Mouse (Mus musculus): ENCODE results near the gene Ybx2.
"Not testable (repeated sequence)": the region's sequence is repeated elsewhere in the genome, so short reads cannot be mapped to it uniquely, and the experiment has no call there.

The Ybx2 gene

DNA sequence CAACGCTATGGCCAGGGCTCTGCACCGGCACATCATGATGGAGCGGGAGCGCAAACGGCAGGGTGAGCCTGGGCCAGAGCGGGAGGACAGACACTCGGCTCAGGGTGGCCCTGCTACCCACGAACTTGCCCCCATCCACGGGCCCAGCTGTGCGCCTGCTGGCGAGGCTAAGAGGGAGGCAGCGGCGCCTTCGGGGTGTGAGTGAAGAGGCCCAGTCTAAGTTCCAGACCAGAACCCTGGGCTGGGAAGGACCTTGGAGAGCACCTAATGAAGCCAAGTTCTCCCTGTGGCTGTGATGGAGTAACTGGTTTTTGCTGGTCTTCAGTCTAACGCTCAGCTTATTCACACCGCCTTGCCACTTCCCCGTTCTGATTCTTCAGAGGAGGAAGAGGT is 21.2 kb upstream of the Ybx2 start:
- DNase-seq (ENCODE audit: extremely low spot score, low read depth, low spot score): no peak

DNA sequence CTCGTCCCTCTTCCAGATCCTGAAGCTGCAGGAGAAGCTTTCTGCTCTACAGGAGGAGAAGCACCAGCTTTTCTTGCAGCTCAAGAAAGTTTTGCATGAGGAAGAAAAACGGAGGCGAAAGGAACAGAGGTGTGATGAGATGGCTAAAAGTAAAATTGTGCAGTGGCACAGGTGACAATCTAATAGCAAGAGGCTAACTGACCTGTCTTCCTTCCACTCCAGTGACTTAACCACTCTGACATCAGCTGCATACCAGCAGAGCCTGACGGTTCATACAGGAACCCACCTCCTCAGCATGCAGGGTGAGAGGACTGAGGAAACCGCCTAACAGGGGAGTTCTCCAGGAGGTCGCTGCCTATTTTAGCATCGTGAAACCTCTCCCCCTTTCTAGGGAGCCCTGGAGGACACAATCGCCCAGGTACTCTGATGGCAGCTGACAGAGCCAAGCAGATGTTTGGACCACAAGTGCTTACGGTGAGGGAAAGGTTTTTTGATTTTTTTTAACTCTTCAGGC is 20.6 kb upstream of the Ybx2 start:
- no peak for DNase-seq (ENCODE audit: extremely low spot score, low read depth, low spot score)

DNA sequence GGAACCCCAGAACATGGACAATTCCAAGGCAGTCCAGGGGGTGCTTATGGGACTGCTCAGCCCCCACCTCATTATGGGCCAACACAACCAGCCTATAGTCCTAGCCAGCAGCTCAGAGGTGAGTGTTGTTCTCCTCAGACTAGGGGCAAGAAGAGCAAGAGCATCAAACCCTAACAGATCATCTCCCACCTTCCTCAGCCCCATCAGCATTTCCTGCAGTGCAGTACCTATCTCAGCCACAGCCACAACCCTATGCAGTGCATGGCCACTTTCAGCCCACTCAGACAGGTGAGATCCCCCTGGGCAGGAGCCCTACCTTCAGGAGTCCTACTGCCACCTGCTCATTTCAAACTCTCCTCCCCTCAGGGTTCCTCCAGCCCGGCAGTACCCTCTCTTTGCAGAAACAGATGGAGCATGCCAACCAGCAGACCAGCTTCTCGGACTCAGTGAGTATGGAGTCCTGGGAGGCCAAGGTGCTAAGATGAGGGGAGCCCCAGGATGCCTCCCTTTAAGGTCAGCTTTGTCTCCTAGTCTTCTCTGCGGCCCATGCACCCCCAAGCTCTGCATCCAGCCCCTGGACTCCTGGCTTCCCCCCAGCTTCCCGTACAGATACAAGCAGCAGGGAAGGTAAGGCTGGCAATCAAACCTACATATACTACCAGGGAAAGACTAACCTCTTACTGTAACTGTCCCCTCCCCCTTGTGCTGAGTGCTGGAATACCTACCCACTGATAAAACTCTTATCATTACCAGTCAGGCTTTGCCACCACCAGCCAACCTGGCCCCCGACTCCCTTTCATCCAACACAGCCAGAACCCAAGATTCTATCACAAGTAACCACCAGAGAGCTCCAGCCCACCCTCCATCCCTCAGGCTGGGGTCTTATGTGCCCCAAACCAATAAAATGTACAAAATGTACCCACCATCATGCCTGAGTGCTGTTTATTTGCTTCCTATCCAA is 19.6 kb upstream of the Ybx2 start:
- no peak for DNase-seq (ENCODE audit: extremely low spot score, low read depth, low spot score)

DNA sequence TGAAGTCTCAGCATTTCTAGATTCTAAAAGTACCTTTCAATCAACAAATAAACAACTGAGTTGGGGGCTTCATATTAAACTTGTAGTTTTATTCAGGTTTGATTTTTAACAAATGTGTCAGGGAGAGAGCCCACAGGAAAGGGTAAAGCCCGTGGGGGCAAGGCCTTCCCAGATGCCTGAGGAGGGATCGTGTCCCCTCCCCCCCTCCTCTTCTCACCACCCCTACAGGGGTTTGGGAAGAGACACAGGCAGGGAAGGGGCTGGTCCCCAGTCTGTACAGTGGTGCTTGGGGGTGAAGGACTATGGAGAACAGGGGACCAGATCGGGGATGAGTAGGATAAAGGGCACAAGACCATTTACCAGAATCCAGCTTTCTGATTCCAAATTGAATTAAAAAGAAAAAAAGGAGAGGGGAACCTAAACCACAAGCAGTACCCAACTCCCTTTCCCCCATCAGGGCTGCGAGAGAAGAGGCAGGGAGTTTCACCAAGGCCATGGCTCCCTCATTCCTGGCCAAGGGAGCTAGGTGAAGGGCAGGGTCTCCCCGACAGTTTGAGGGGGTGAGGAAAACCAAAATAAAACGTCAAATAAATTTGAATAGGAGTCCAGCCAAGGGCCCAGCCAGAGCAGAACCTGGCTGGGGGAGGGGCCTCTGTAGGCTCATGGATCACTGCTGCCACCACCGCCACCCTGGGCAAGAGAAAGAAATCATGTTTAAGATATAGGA is 18.8 kb upstream of the Ybx2 start:
- DNase-seq (ENCODE audit: extremely low spot score, low read depth, low spot score): not testable (repeated sequence)

DNA sequence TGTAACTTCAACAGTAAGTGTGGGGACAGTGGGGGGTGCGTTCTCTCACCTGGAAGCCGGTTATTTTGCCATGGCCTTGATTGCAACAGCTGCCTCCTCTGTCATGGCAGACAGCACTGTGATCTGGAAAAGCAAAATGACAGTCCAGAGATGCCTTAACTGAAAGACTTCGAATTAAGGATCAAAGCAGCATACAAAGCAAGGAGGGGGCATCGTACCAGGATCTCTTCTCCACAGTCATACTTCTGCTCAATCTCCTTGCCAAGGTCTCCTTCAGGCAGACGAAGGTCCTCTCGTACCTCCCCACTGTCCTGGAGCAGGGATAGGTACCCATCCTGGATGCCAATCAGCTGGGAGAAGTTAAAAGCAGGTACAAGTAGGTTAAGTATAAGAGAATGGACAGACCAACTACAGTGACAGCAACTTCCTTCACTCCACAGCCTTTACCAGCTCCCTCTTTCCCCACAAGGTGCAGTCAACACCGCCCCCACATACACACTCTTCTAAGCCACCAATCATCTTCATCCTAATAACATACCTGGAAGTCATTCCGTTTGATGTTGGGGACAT is 18.1 kb upstream of the Ybx2 start:
- no peak for DNase-seq (ENCODE audit: extremely low spot score, low read depth, low spot score)

DNA sequence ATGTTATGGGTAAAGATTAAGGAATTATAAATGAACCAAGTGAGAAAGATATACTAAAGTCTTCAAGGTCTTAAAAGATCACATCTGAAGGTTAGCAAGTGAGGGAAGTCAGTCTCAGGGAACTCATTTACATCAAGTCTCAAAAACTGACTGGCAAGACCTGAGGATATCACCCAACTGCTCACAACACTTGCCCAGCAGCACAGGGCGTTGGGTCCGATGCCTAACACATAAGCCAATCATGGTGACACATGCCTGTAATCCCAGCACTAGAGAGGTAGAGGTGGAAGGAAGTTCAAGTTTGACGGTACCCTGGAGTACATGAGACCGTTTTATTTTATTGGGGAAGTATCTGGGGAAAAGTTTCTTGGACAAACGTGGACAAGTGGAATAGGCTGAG is 17.5 kb upstream of the Ybx2 start:
- no peak for DNase-seq (ENCODE audit: extremely low spot score, low read depth, low spot score)

DNA sequence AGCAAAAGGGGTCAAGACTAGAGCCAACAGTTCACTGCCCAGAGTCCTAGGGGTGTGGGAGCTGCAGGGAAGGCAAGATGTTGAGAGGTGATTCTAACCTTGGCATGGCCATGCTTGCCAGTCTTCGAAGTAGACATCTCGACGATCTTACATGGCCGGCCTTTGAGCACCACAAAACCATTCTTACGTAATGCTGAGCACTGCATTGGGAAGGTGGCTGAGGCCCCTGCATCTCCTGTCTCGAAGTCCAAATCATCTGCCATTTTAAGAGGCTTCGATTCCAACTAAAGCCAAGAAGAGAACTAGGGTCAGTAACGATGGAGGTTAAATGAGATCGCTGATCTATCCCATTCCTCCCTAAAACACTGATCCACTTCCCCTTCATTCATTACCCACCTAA is 16.5 kb upstream of the Ybx2 start:
- no peak for DNase-seq (ENCODE audit: extremely low spot score, low read depth, low spot score)

DNA sequence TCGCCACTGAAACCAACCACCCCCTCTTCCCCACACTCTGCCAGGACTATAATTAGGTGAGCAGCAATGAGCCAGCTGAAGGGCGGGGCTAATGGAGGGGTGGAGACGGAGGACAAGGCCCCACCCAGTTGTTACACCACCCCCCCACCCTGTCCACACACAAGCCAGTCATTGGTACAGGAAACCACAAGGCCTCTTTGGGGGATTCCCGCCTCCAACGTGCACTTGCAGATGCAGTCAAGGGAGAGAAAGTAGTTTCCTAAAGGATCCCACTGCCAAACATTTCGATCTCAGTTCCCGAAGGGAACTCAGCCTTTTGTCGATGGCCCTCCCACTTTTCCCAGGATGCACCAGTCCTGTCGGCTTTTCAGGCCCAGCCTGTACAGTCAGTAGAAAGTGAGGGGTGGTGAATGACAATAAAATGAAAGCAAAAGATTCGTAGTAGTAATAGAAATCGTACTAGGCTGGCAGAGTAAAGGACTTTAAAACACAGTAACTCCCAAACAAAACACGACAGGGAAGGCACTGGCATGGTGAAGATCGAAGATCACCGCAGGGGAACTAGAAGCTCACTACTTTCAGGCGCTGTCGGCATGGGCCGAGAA is 15.8 kb upstream of the Ybx2 start:
- no peak for DNase-seq (ENCODE audit: extremely low spot score, low read depth, low spot score)

DNA sequence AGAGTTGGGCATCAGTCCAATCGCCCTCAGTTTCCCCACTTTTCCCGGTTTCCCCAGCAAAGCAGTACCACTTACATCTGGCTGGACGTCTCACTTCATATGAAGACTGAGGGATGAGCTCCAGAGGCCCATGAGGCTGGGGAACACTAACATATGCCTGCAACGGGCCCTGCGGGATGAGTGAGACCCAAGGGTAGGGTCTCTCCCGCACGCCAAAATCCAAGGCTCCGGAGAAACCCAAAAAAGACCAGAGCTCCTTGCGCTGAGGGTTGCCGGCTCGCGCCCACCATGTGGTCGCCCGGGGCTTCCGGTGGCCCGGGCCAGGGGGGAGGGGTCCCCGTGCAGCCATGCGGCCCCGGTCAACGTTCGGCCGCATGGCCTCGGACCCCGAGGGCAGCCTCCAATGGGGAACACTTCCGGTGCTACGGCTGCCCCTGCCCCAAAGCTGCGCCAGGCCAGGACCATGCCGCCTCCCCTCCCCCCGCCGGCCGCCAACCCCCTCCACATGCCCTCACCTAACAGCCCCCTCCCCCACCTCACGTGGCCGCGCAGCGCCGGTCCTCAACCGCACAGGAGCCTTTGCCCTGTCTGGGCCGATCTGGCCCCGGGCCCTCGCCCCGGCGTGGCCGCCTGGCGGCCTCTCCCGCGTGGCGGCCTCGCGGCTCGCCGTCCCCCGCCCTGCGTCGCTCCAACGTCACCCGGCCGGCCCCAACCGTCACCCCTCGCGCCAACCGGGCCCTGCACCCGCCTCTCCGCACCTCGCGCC is 15.1 kb upstream of the Ybx2 start:
- no peak for DNase-seq (ENCODE audit: extremely low spot score, low read depth, low spot score)

DNA sequence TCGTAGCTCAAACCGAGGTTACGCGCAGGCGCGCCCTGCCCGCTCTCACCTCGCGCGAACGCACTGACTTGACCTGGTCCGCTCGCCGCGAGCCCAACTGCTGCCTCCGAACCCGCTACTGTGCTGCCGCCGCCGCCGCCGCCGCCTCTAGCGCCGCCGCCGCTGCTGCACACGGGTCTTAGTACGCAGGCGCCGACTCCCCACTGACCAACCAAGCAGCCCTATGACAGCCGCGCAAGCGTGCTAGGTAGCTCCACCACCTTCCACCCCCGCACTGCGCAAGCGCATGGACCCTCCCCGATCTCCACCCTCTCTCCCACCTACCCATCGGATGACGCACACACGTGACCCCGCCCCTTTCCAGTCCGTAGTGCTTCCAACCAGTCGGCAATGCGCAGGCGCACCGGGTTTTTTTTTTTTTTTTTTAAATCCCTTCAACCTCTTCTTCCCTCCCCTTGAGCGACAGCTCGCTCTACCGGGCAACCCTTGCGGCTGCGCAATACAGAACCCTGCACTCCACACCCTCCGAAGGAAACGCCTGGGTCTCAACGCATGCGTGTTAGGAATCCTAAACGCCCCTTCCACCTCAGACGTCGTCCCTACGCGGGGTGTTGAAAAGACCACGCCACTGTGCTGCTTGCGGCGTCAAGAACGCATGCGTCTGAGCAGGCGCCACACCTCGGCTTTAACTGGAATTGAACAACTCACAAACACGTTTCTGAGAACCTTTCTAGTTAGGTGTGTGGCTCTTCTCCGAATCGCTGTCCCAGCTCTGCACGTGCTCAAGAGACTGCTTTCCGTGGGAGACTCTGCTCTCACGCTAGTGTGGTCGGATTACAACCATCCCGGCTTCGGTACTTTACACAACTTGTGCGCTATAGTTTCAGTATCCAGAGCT is 14.2 kb upstream of the Ybx2 start, which contains the start of gene Eif5a:
Eif5a (minus strand) TSS at position 845 of the 898 bp plus-strand sequence.
- DNase-seq (ENCODE audit: extremely low spot score, low read depth, low spot score): peak; percentile 99

DNA sequence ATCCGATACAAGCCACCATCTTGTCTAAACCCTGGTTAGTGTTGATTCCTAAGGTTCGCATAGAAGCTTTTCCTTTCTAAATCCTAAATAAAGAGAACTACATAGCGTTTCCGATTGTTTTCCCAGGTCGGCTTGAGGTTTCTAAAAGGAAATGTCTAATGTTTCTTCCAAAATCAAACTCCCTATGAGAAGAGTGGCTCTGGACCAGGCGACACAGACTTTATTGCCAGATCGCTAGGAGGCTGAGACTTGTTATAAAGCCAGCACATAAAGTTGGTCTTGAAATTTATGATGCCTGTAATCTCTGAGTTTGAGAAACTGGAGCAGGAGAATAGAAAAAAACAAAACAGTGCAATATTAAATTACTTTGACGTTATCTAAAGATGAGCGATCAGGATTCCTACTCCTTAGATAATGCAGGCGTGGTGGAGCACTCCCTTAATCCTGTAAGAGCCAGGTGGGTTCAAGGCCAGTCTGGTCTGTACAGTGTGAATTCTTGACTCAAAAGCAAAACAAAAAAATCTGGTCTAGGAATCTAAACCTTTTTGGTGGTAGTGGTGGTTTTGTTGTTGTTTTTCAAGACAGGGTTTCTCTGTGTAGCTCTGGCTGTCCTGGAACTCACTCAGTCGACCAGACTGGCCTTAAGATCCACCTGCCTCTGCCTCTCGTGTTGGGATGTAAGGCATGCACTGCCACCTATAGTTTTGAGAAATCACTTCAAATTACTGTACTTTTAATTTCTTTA is 13.4 kb upstream of the Ybx2 start:
- no peak for DNase-seq (ENCODE audit: extremely low spot score, low read depth, low spot score)

DNA sequence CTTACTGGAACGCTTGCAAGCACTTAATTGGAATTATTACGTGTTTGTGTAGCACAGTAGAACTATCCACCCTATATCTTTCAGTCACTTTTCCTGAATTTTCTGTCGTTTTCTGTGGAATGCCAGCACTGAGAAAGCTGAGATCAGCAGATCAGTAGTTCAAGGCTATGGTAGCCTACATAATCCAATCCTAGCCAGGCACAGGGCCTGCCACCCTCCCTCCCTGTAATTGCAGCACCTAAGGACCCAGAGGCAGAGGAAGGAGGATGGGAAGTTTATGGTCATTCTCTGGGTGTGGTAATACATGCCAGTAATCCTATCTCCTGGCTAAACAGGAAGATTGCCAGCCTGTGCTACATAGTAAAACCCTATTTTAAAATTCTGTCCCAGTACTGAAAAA is 12.8 kb upstream of the Ybx2 start:
- DNase-seq (ENCODE audit: extremely low spot score, low read depth, low spot score): no peak

DNA sequence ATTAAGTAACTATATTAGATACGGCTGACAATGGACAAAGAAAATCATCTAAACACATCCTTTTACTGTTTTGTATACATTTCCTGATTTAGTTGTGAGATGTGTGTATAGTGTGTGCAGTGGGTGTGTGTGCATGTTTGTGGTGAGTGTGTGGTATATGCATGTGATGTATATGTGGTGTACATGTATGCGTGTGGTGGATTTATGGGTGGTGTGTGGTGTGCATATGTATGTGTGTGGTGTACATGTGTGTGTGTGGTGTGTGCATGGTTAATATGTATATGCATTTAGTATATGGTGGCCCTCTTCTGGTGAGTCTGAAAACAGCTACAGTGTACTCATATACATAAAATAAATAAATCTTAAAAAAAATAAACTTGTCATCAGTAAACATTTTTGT is 8.1 kb upstream of the Ybx2 start:
- no peak for DNase-seq (ENCODE audit: extremely low spot score, low read depth, low spot score)

DNA sequence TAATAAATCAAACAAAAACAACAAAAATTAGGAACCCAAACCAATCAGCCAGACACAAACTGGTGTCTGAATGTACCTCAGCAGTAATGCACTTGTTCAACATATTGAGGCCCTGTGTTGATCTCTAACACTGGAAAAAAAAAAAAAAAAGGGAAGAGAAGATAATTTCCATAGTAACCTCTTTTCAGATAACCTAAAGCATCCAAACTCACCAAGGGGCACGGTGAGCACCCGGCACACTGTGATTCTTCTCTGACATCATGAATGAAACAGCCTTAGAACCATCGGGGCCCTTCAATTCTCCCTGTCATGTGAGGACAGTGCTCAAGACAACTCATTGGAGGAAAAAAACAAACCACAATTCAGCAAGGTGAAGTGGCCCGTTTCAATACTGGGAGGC is 5.9 kb upstream of the Ybx2 start:
- DNase-seq (ENCODE audit: extremely low spot score, low read depth, low spot score): no peak

DNA sequence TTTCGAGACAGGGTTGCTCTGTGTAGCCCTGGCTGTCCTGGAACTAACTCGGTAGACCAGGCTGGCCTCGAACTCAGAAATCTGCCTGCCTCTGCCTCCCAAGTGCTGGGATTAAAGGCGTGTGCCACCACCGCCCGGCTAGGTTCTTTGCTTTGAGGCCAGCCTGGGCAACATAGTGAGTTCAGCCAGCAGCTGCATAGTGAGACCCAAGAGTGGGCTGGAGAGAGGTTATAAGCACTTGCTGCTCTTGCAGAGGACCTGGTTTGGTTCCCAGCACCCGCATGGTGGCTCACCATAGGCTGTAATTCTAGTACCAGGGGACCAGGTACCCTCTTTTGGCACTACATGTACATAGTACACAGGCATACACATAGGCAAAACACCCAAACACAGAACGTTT is 5.4 kb upstream of the Ybx2 start:
- DNase-seq (ENCODE audit: extremely low spot score, low read depth, low spot score): not testable (repeated sequence)

DNA sequence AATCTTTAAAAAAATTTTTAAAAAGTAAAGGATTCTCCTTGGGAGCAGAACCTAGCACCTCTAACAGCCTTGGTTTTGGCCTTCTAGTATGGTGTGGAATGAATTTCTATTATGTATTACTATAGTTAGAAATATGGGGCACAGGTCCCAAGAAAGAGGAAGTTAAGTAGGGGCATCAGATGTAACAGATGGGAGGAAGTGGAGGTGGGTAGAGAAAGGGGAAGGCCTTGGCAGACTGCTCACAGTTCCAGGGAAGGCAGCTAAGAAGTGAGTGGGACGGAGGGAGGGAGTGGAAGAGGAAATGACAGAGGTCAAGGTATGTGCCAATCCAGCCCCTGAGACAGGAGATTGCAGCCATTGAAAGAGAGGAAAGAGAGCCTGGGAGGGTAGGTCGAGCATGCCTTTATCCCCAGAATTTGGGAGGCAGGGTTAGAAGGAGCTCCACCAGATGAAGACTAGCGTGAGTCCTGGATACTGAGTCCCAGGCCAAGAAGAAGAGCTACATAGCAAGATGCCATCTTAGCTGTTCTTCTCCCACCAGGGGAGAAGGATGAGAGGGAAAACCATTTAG is 4.5 kb upstream of the Ybx2 start:
- DNase-seq (ENCODE audit: extremely low spot score, low read depth, low spot score): no peak

DNA sequence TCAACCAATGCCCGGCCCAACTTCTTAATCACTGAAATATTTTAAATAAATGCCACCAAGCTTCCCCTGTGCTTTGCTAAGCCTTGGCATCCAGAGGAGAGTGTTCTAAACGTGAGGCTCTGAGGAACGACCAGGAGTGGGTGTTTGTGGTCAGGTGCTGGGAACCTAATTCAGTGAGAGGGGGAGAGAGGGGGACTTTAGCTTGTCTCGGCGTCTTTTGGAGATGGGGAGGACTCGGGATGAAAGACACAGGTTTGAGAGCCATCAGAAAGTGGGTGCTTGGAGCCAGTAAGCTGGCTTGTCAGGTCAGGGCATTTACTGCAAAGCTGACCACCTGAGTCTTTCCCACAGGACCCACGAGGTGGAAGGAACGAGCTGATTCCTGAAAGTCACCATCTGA is 3.8 kb upstream of the Ybx2 start:
- no peak for DNase-seq (ENCODE audit: extremely low spot score, low read depth, low spot score)

DNA sequence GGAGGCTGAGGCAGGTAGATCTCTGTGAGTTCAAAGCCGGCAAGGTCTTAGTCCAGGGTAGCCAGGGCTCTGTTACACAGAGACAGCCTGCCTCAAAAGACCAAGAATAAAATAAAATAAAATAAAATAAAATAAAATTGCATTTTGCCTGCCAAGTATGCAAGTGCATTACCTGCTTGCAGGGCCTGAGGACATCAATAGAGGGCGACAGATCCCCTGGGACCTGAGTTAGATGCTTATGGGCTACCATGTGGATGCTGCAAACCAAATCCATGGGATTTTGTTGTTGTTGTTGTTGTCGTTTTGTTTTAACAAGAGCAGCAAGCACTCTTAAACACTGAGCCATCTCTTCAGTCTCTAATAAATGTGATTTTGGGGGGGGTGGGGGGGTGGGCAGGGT is 3.3 kb upstream of the Ybx2 start:
- DNase-seq (ENCODE audit: extremely low spot score, low read depth, low spot score): no peak
